In genomic region chr2:118486933-118487332, GRCm38 (mm10) we compare ENCODE assay signal across 8 mouse cellular contexts. TPM values are rescaled to one million over a fixed set of nuclear protein-coding genes. Genes with fewer than 3 reads are reported as not detected.
DNase-seq lines count a peak whose midpoint lies in the region; ATAC-seq and TF ChIP-seq lines count a peak whose summit lies in the region.

No protein-coding gene starts in this region.

- no peak for TF ChIP-seq POLR2A in CH12.LX (IDR thresholded peaks at IDR 0.05; ENCODE audit: low read depth, low read length)
- TF ChIP-seq POLR2A in bone marrow, adult 2 months (IDR thresholded peaks at IDR 0.05; ENCODE audit: borderline replicate concordance, control insufficient read depth, low read depth, low read length), result no peak

- H3K4me3 ChIP-seq in CH12.LX (replicated peaks in 1 of 3; ENCODE audit: low read depth in 2 of 3, low read length in 2 of 3, poor library complexity in 1 of 3), result no peak overlapping the region
- H3K4me3 ChIP-seq in bone marrow, adult 2 months (replicated peaks; ENCODE audit: control insufficient read depth, low read depth, low read length), result no peak overlapping the region
- no peak overlapping the region for H3K4me3 ChIP-seq in lung, postnatal 0 days (ENCODE audit: low read depth, low read length)

- H3K9me3 ChIP-seq in CH12.LX (replicated peaks; ENCODE audit: low read length), result peaks cover 11% of the 10 kb centered on the region
- H3K9me3 ChIP-seq in lung, postnatal 0 days (ENCODE audit: low read length), result no peaks in the 10 kb centered on the region

- ATAC-seq in erythroid progenitor cell, adult 5-6 weeks (replicated peaks; ENCODE audit: low FRiP score, poor library complexity, severe bottlenecking), result peak; percentile 76
- ATAC-seq in lung, postnatal 0 days, result peak; percentile 32

- H3K4me1 ChIP-seq in CH12.LX (ENCODE audit: control insufficient read depth in 1 of 2, insufficient read depth in 2 of 2), result peaks cover 20 to 44% of the 10 kb centered on the region in 2 experiments
- H3K4me1 ChIP-seq in bone marrow, adult 2 months (ENCODE audit: control insufficient read depth, insufficient read depth, low read length), result peaks cover 8% of the 10 kb centered on the region
- H3K4me1 ChIP-seq in lung, postnatal 0 days (ENCODE audit: insufficient read depth, low read depth, low read length), result peaks cover 19% of the 10 kb centered on the region; the same call in 1 of the 2 replicates

- no peak overlapping the region for H3K9ac ChIP-seq in CH12.LX (ENCODE audit: insufficient read depth, low read depth)
- no peak overlapping the region for H3K9ac ChIP-seq in lung, postnatal 0 days (replicated peaks; ENCODE audit: low read depth)

- dilution Hi-C loops in CH12.LX (cut with MboI; ENCODE audit: extremely low pct_ligation_motif_present, extremely low pct_unique_long_range_greater_than_20kb, low sequenced_read_pairs), result no loop called here

- no peaks in the 10 kb centered on the region for H3K36me3 ChIP-seq in CH12.LX (replicated peaks in 1 of 2; ENCODE audit: control insufficient read depth in 1 of 2, insufficient read depth in 1 of 2, low read length in 1 of 2)
- no peaks in the 10 kb centered on the region for H3K36me3 ChIP-seq in lung, postnatal 0 days (ENCODE audit: insufficient read depth, low read length)

- TF ChIP-seq CTCF in CH12.LX (conservative IDR thresholded peaks at IDR 0.05 in 1 of 2, IDR thresholded peaks at IDR 0.05 in 1 of 2; ENCODE audit: low read depth in 2 of 2, low read length in 2 of 2), result peak; percentile 96 to 99
- TF ChIP-seq CTCF in bone marrow, adult 2 months (IDR thresholded peaks at IDR 0.05; ENCODE audit: control insufficient read depth, insufficient read depth, low read length), result peak; percentile 96
- TF ChIP-seq CTCF in lung, postnatal 0 days (IDR thresholded peaks at IDR 0.05), result peak; percentile 100

- no peak overlapping the region for H3K27ac ChIP-seq in CH12.LX (ENCODE audit: insufficient read depth, low read depth)
- no peak overlapping the region for H3K27ac ChIP-seq in bone marrow, adult 2 months (ENCODE audit: control insufficient read depth, insufficient read depth, low read depth, low read length, poor library complexity)
- H3K27ac ChIP-seq in lung, postnatal 0 days (ENCODE audit: low read length), result no peak overlapping the region

- intact Hi-C loops in heart, postnatal 25 days (cut with DNase I), result loop anchor here (1.0 to 5.0 kb wide), 2 partner anchors 119 to 210 kb away; no protein-coding TSS in a partner anchor

- H3K4me2 ChIP-seq in CH12.LX (ENCODE audit: insufficient read depth, low read depth, poor library complexity, severe bottlenecking), result no peak overlapping the region
- no peak overlapping the region for H3K4me2 ChIP-seq in lung, postnatal 0 days (replicated peaks; ENCODE audit: low read depth, low read length)

- no peaks in the 10 kb centered on the region for H3K79me2 ChIP-seq in CH12.LX (replicated peaks; ENCODE audit: control insufficient read depth, extremely low read depth, insufficient read depth, poor library complexity, severe bottlenecking)

- peak; percentile 56 for DNase-seq in CH12.LX (ENCODE audit: extremely low read depth)
- peak; percentile 44 for DNase-seq in heart, postnatal 25 days (ENCODE audit: low spot score)
- DNase-seq in layer of hippocampus, adult 9-10 months (ENCODE audit: low spot score), result peak; percentile 73
- DNase-seq in lung, postnatal 0 days (ENCODE audit: low spot score), result peak; percentile 78
- peak; percentile 30 for DNase-seq in retina, adult 2 months (ENCODE audit: low read depth, low spot score)
- peak; percentile 88 to 92 for DNase-seq in thymus, postnatal 36 days

- TF ChIP-seq RAD21 in CH12.LX (IDR thresholded peaks at IDR 0.05; ENCODE audit: low read depth, low read length), result peak; percentile 97

- in situ Hi-C loops in CH12.LX (cut with MboI; ENCODE audit: low pct_ligation_motif_present, low pct_unique_long_range_greater_than_20kb, low sequenced_read_pairs), result loop anchor here (5.0 to 25.0 kb wide), 4 partner anchors 55 to 400 kb away; partner anchors contain the start of genes Inafm2 and Plcb2

- no peaks in the 10 kb centered on the region for H3K27me3 ChIP-seq in CH12.LX (replicated peaks)
- no peaks in the 10 kb centered on the region for H3K27me3 ChIP-seq in lung, postnatal 0 days (replicated peaks; ENCODE audit: insufficient read depth, low read length)

- no peak for TF ChIP-seq EP300 in CH12.LX (IDR thresholded peaks at IDR 0.05; ENCODE audit: low read length)
- no peak for TF ChIP-seq EP300 in lung, postnatal 0 days (IDR thresholded peaks at IDR 0.05)

- WGBS in bone marrow, adult 2 months, result 24% methylated on average over 12 of the region's 12 CpGs
- WGBS in lung, postnatal 0 days, result 15% methylated on average over 12 of the region's 12 CpGs

TF ChIP-seq in CH12.LX, 34 proteins besides CTCF, POLR2A, EP300 and RAD21:
- peak; percentile 47; the same call in 1 of the 2 replicates for TF ChIP-seq NELFE (IDR thresholded peaks at IDR 0.05; ENCODE audit: low read depth, low read length)
- TF ChIP-seq MAFK (IDR thresholded peaks at IDR 0.05; ENCODE audit: insufficient replicate concordance, low read length), result no peak
- TF ChIP-seq ZMIZ1 (IDR thresholded peaks at IDR 0.05; ENCODE audit: low read depth, low read length), result no peak
- peak; percentile 98 for TF ChIP-seq SMC3 (IDR thresholded peaks at IDR 0.05; ENCODE audit: low read depth, low read length)
- TF ChIP-seq SIN3A (IDR thresholded peaks at IDR 0.05; ENCODE audit: low read length), result no peak
- peak; percentile 87 for TF ChIP-seq ZC3H11A (IDR thresholded peaks at IDR 0.05; ENCODE audit: low read depth, low read length)

RNA-seq across cellular contexts. Expression of gene Srp14, which starts 7.4 kb away (rescaled TPM):
- total RNA-seq in CH12.LX (2012; rRNA removed) (139 and 172 TPM in 2 replicates), CH12.LX (2014; rRNA removed) (215 and 224 TPM in 2 replicates)
- 151 and 160 TPM in 2 replicates for polyA plus RNA-seq in CH12.LX (2012; ENCODE audit: insufficient read length, low read depth)
- 110 and 142 TPM in 2 replicates for polyA plus RNA-seq in bone marrow, adult 2 months (2011; ENCODE audit: insufficient read depth, insufficient read length, low replicate concordance, missing spikeins)
- 38.9 and 114 TPM in 2 replicates for total RNA-seq in erythroid progenitor cell, adult 5-6 weeks (2015; ENCODE audit: low replicate concordance)
- 50.6 and 86.5 TPM in 2 replicates for total RNA-seq in erythroid progenitor cell, adult 5-6 weeks (2017; ENCODE audit: low replicate concordance)
- total RNA-seq in heart, postnatal 25 days (2021), result 100 to 1,000 TPM; 107 to 116 TPM
- polyA plus RNA-seq in lung, postnatal 0 days (2015; fragmentation: Nextera tagmentation; extraction: Ambion mirVana), result 275 and 277 TPM in 2 replicates

Comparison
In these comparisons a context has a peak if more than half of its experiments do, and no peak if none do; other contexts are left out.
1. DNase-seq: peak in every context shown above with its lines; median percentile 90 in thymus, postnatal 36 days; 78 in lung, postnatal 0 days; 73 in layer of hippocampus, adult 9-10 months; 56 in CH12.LX; 44 in heart, postnatal 25 days; 30 in retina, adult 2 months.